Mouse (Mus musculus) ES-E14 (cell line): Measurements from ENCODE around the gene Hlcs.

Source experiments
- CHD2 ChIP-seq: IDR thresholded peaks from 2 replicates; pipeline ENCODE4 v1.6.1; 2014; ENCODE audit warnings: mild to moderate bottlenecking, low read depth, low read length, inconsistent platforms
- HCFC1 ChIP-seq: IDR thresholded peaks from 2 replicates; pipeline ENCODE4 v1.6.1; 2012; ENCODE audit warnings: low read length, inconsistent platforms, borderline replicate concordance; ENCODE audit not compliant: insufficient read depth
- MAFK ChIP-seq: IDR thresholded peaks from 2 replicates; pipeline ENCODE4 v1.6.1; 2014; ENCODE audit warnings: mild to moderate bottlenecking, low read depth, low read length, inconsistent platforms; ENCODE audit not compliant: insufficient read depth
- ZC3H11A ChIP-seq: IDR thresholded peaks from 2 replicates; pipeline ENCODE4 v1.6.1; 2012; ENCODE audit warnings: low read depth, mild to moderate bottlenecking, inconsistent platforms, low read length, borderline replicate concordance
- ZNF384 ChIP-seq: IDR thresholded peaks from 2 replicates; pipeline ENCODE4 v1.6.1; 2012; ENCODE audit warnings: low read depth, low read length, inconsistent platforms

DNA sequence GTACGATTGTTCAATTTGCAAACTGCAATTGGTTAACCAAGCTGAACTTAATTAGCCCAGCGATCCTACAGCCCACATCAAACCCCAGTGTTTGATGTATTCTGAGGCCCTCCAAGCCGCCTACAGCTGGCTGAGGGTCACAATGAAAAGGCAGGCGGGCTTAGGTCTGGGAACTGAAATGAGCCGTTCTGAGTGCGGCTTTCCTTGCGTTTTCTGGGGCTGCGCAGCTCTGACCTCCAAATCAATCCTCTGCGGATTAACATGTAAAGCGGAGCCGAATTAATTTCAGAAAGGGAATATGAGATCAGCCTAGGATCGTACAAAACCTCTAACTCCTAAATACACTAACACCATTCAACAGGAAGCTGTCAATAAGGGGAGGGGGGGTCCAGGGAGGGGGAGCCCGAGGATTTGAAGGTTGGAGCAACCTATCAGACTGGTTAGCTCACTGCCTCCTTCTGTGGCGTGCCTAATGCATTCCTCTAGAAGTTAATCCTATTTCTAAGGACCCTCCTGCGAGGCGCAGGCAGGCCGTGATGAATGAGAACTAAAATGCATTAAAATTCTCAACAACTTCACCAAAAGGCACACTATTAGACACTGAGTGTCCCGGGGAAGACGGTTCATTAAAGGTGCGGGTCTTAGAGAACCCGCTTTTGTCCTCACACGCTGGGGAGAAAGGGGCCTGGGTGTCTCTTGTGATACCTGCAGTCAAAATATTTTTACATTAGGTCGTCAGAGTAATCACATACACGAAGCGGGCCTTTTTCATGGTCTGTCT, 133.8 kb downstream of the Hlcs start:
- TF ChIP-seq MAFK (no peak), ZNF384 (no peak), ZC3H11A (no peak), HCFC1 (no peak), CHD2 (no peak)
